Mouse (Mus musculus) heart, postnatal 0 days (tissue): Measurements from ENCODE around the gene Pcsk2.

ENCODE experiments used
- CTCF ChIP-seq: IDR thresholded peaks from 2 replicates; pipeline ENCODE4 v1.5.1; 2016; ENCODE audit warnings: antibody characterized with exemption, control low read depth, low read depth
- EP300 ChIP-seq: IDR thresholded peaks from 2 replicates; pipeline ENCODE4 v1.6.1; 2016; ENCODE audit warnings: antibody characterized with exemption, low read depth

GRCm38 (mm10) chr2:143840895-143841294 is 294.9 kb downstream of the Pcsk2 start:
- TF ChIP-seq CTCF (no peak), EP300 (no peak)
